Mouse (Mus musculus) stomach, postnatal 0 days (tissue): ENCODE measurements around the gene Ppp1r14b.

Experiments
- CTCF ChIP-seq: IDR thresholded peaks from 2 replicates; pipeline ENCODE4 v1.5.1; 2016; ENCODE audit warnings: antibody characterized with exemption, low read depth, mild to moderate bottlenecking, moderate library complexity
- EP300 ChIP-seq: optimal IDR thresholded peaks from 2 replicates; pipeline ENCODE3; 2016; ENCODE audit warnings: antibody characterized with exemption

GRCm38 (mm10) chr19:6926559-6927255 lies 48.1 kb upstream of the Ppp1r14b start:
- TF ChIP-seq CTCF (no peak), EP300 (no peak)
